Mouse (Mus musculus): ENCODE measurements at regions not wholly inside any gene's neighbourhood (a gene's known extent, or its start where the extent isn't known, plus 50 kb on each side); places are given as distances from the start of the nearest gene placed in this dataset.

- DNase-seq (ENCODE audit: low read depth, low spot score): no peak
These were observed 183.9 kb upstream of the Sox2 start for GRCm38 (mm10) chr3:34466312-34466711.

GRCm38 (mm10) chr3:34465040-34465831, 185.0 kb upstream of the Sox2 start:
- no peak for DNase-seq (ENCODE audit: low read depth, low spot score)

GRCm38 (mm10) chr3:34458766-34459165, 191.4 kb upstream of the Sox2 start:
- DNase-seq (ENCODE audit: low read depth, low spot score): no peak

- DNase-seq (ENCODE audit: low read depth, low spot score): no peak
These were observed 192.4 kb upstream of the Sox2 start for GRCm38 (mm10) chr3:34457821-34458220.

GRCm38 (mm10) chr3:34456488-34457433, 193.4 kb upstream of the Sox2 start:
- no peak for DNase-seq (ENCODE audit: low read depth, low spot score)

- no peak for DNase-seq (ENCODE audit: low read depth, low spot score)
These were observed 196.1 kb upstream of the Sox2 start for GRCm38 (mm10) chr3:34454026-34454624.

- no peak for DNase-seq (ENCODE audit: low read depth, low spot score)
These were observed 204.9 kb upstream of the Sox2 start for GRCm38 (mm10) chr3:34445354-34445753.

GRCm38 (mm10) chr3:34444802-34445201, 205.4 kb upstream of the Sox2 start:
- no peak for DNase-seq (ENCODE audit: low read depth, low spot score)

- DNase-seq (ENCODE audit: low read depth, low spot score): no peak
These were observed 206.2 kb upstream of the Sox2 start for GRCm38 (mm10) chr3:34443731-34444628.

- DNase-seq (ENCODE audit: low read depth, low spot score): no peak
These were observed 206.9 kb upstream of the Sox2 start for GRCm38 (mm10) chr3:34443307-34443706.

GRCm38 (mm10) chr3:34441792-34442191, 208.4 kb upstream of the Sox2 start:
- no peak for DNase-seq (ENCODE audit: low read depth, low spot score)

- no peak for DNase-seq (ENCODE audit: low read depth, low spot score)
These were observed 208.9 kb upstream of the Sox2 start for GRCm38 (mm10) chr3:34441266-34441665.

- no peak for DNase-seq (ENCODE audit: low read depth, low spot score)
These were observed 215.3 kb upstream of the Sox2 start for GRCm38 (mm10) chr3:34434901-34435300.

- no peak for DNase-seq (ENCODE audit: low read depth, low spot score)
These were observed 222.2 kb upstream of the Sox2 start for GRCm38 (mm10) chr3:34427967-34428366.

GRCm38 (mm10) chr3:34427495-34427894, 222.7 kb upstream of the Sox2 start:
- DNase-seq (ENCODE audit: low read depth, low spot score): no peak

GRCm38 (mm10) chr3:34426955-34427354, 223.2 kb upstream of the Sox2 start:
- DNase-seq (ENCODE audit: low read depth, low spot score): no peak

GRCm38 (mm10) chr3:34411915-34412306, 238.3 kb upstream of the Sox2 start:
- DNase-seq (ENCODE audit: low read depth, low spot score): no peak

- no peak for DNase-seq (ENCODE audit: low read depth, low spot score)
These were observed 238.9 kb upstream of the Sox2 start for GRCm38 (mm10) chr3:34411142-34411914.

- no peak for DNase-seq (ENCODE audit: low read depth, low spot score)
These were observed 246.6 kb upstream of the Sox2 start for GRCm38 (mm10) chr3:34403586-34403985.

GRCm38 (mm10) chr3:34391275-34391674, 258.9 kb upstream of the Sox2 start:
- DNase-seq (ENCODE audit: low read depth, low spot score): no peak

Measured in skeletal muscle tissue, adult 2 months (tissue).